Mouse (Mus musculus): ENCODE results near the gene Ssxb9.
"Not testable (repeated sequence)": the region's sequence is repeated elsewhere in the genome, so short reads cannot be mapped to it uniquely, and the experiment has no call there.

Ssxb9 gene

GRCm38 (mm10) chrX:8366678-8367077, at the start of gene Ssxb9:
Ssxb9 (plus strand) TSS chrX:8366978.
- in situ Hi-C loops (cut with MboI), result not testable (repeated sequence)

- in situ Hi-C loops (cut with MboI), result no loop called here
Measured at GRCm38 (mm10) chrX:8327124-8327523, 39.7 kb upstream of the Ssxb9 start, which contains the start of gene Ssxb10. Ssxb10 (plus strand) TSS chrX:8327424.

GRCm38 (mm10) chrX:8413005-8413404, 46.2 kb downstream of the Ssxb9 start, which contains the start of gene Ssxb1:
Ssxb1 (plus strand) TSS chrX:8413305.
- in situ Hi-C loops (cut with MboI), result not testable (repeated sequence)

Data from mature B cell (primary cell).